Mouse (Mus musculus) midbrain, embryonic 16.5 days (tissue): ENCODE measurements around the gene Lrrc74a. TPM values are rescaled to one million over a fixed set of nuclear protein-coding genes. Genes with fewer than 3 reads are reported as not detected.

ENCODE experiments used
- ATAC-seq: fragments of 200-750 bp; cut with Nextera tagmentation; 2 replicates; pipeline ENCODE4 v1.8.0; 2017; ENCODE audit warnings: moderate TSS enrichment
- H3K27ac ChIP-seq: fragments of 300-500 bp; sonication (generic); 2 replicates; pipeline ENCODE4 v1.5.1; 2014; ENCODE audit warnings: mild to moderate bottlenecking, low read length, mixed read lengths
- H3K27me3 ChIP-seq: fragments of 300-500 bp; sonication (generic); 2 replicates; pipeline ENCODE4 v1.6.1; 2014; ENCODE audit warnings: low read depth, low read length, mixed read lengths; ENCODE audit not compliant: control insufficient read depth, insufficient read depth
- H3K36me3 ChIP-seq: fragments of 300-500 bp; sonication (generic); 2 replicates; pipeline ENCODE4 v1.6.1; 2014; ENCODE audit warnings: mild to moderate bottlenecking, low read length, moderate library complexity, mixed read lengths; ENCODE audit not compliant: control insufficient read depth, insufficient read depth
- H3K4me1 ChIP-seq: fragments of 300-500 bp; sonication (generic); 2 replicates; pipeline ENCODE4 v1.6.1; 2014; ENCODE audit warnings: mild to moderate bottlenecking, low read length, mixed read lengths; ENCODE audit not compliant: control insufficient read depth, insufficient read depth
- H3K4me2 ChIP-seq: fragments of 300-500 bp; sonication (generic); 2 replicates; pipeline ENCODE4 v1.6.1; 2014; ENCODE audit warnings: mild to moderate bottlenecking, low read length, mixed read lengths
- H3K4me3 ChIP-seq: fragments of 300-500 bp; sonication (generic); 2 replicates; pipeline ENCODE4 v1.5.1; 2014; ENCODE audit warnings: low read depth, mild to moderate bottlenecking, low read length, moderate library complexity, mixed read lengths
- H3K9ac ChIP-seq: fragments of 300-500 bp; sonication (generic); 2 replicates; pipeline ENCODE4 v1.6.1; 2014; ENCODE audit warnings: low read depth, low read length, mixed read lengths
- H3K9me3 ChIP-seq: fragments of 300-500 bp; sonication (generic); replicated peaks from 2 replicates; pipeline ENCODE4 v1.6.1; 2014; ENCODE audit warnings: mild to moderate bottlenecking, low read length, mixed read lengths; ENCODE audit not compliant: control insufficient read depth, poor library complexity, severe bottlenecking
- WGBS: fragments of 180-500 bp; shearing (Covaris S2); extraction: QIAGEN DNeasy Blood & Tissue Kit; methylation state at CpG from one replicate; pipeline ENCODE4 v1.1.7; 2014; 5-methylcytosine and 5-hydroxymethylcytosine counted together
- polyA plus RNA-seq: library from polyadenylated mRNA; unstranded; fragments of >200 nt; fragmentation: Nextera tagmentation; extraction: Ambion mirVana; gene quantifications from 2 replicates; pipeline ENCODE4 v1.2.1, GENCODE M21; 2015

Lrrc74a gene
- polyA plus RNA-seq, 1 experiment from 2014 or later: not detected

DNA sequence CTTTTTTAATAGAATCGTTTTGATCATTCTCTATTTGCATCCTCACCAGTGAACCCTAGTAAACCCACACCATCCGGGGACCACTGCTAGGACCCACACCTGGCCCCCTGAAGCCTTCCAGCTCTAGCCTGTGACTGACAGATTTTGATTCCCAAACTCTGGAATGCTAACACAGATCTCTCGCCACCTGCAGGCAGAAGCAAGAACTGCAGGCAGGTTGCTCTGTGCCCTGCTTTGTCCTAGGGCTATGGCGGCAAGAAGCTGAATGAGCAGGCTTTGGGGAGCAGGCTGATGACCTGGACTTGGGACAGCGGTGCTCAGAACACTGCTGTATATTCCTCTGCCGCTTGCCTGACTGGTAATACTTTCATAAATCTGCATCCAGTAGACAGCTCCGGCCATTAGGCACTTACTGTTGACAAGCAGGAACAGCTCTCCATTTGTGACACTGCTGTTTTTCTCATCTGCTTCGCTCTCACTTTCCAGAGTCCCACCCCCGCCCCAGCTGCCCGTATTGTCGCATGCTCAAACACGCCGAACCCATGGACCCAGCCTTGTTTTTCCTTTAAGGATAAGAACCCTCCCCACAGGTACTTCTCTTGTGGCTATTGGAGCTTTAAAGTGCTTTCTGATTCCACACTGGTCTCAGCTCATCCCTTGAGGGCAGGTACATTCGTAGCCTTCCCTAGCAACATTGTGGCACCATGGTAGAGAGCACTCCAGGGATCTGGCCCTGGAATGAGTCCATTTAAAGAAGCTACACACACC lies 64.8 kb downstream of the Lrrc74a start:
- H3K27me3 ChIP-seq: no peaks in the 10 kb centered on the region
- 15% methylated on average over 14 of the region's 14 CpGs for WGBS
- no peaks in the 10 kb centered on the region for H3K36me3 ChIP-seq
- peak overlapping the region; percentile 55 for H3K9ac ChIP-seq
- no peaks in the 10 kb centered on the region for H3K9me3 ChIP-seq
- ATAC-seq: no peak
- peaks cover 54% of the 10 kb centered on the region for H3K4me1 ChIP-seq
- peak overlapping the region; percentile 26; the same call in 1 of the 2 replicates for H3K4me2 ChIP-seq
- H3K27ac ChIP-seq: peak overlapping the region; percentile 87
- H3K4me3 ChIP-seq: no peak overlapping the region

DNA sequence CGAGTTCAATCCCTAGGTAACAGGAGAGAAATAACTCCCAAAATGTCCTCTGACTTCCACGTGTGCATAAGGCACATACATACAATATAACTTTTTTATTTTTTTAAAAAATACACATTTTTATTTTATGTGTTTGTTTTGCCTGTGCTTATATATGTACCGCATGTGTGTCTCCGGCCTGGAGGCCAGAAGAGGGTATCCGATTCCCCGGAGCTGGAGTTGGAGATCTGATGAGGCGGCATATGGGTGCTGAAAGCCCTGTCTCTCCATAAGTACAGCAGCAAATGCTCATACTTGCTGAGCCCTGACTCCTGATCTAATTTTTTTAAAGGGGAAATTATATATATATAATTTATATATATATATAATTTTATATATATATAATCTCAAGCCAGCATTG lies 65.6 kb downstream of the Lrrc74a start:
- no peaks in the 10 kb centered on the region for H3K36me3 ChIP-seq
- 80% methylated on average over 7 of the region's 7 CpGs for WGBS
- no peak for ATAC-seq

DNA sequence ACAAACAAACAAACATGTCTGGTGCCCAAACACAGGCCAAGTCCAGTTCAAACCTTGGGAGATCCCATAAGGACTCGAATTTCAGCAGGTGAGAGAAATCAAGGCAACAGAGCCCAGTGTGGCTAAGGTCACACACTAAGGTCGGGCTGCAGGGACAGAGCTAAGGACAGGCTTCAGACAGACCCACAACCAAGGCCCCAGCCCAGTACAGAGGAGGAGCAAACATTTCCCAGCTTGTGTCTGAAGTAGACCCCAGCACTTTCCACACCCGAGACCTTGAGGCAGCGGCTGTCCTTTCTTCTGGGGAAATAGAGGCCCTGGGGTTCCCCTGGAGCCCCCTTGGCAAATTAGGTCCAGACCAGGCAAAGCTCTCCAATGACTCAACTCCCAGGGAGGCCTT lies 66.2 kb downstream of the Lrrc74a start:
- Histone ChIP-seq H3K4me1 (peaks cover 68% of the 10 kb centered on the region), H3K9ac (peak overlapping the region; percentile 64; the same call in 1 of the 2 replicates), H3K4me3 (no peak overlapping the region), H3K27me3 (no peaks in the 10 kb centered on the region), H3K36me3 (no peaks in the 10 kb centered on the region), H3K9me3 (no peaks in the 10 kb centered on the region), H3K27ac (peak overlapping the region; percentile 99), H3K4me2 (no peak overlapping the region)
- whole genome bisulfite sequencing: 18% methylated on average over 4 of the region's 4 CpGs
- no peak for ATAC-seq

More for the DNA sequence above, 65.6 kb downstream of the Lrrc74a start:
- H3K9me3 ChIP-seq: no peaks in the 10 kb centered on the region
- no peaks in the 10 kb centered on the region for H3K27me3 ChIP-seq
- H3K9ac ChIP-seq: no peak overlapping the region
- peak overlapping the region; percentile 87 for H3K27ac ChIP-seq
- no peak overlapping the region for H3K4me2 ChIP-seq
- peaks cover 63% of the 10 kb centered on the region for H3K4me1 ChIP-seq
- no peak overlapping the region for H3K4me3 ChIP-seq

DNA sequence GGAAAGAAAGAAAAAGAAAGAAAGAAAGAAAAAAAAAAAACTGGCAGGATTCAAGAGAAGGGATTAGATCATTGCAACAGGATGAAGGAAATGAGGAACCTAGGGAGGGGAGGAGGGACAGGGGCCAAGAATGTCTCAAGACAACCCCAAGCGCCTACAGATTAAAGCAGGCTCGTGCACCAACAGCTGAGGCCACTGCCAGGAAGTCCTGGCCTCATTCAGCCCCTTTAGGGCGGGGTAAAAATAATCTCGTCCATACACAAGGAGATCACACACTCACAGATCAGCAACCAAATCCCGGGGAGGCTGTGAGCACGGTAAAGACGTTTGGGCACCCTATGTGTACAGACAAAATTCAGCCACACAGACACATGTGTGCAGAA lies 66.6 kb downstream of the Lrrc74a start:
- WGBS: 1% methylated on average over 7 of the region's 7 CpGs
- Histone ChIP-seq H3K9ac (peak overlapping the region; percentile 64), H3K4me1 (peaks cover 72% of the 10 kb centered on the region), H3K27ac (peak overlapping the region; percentile 99), H3K36me3 (no peaks in the 10 kb centered on the region), H3K9me3 (no peaks in the 10 kb centered on the region), H3K4me2 (peak overlapping the region; percentile 39), H3K27me3 (no peaks in the 10 kb centered on the region), H3K4me3 (no peak overlapping the region)
- ATAC-seq: peak; percentile 12

DNA sequence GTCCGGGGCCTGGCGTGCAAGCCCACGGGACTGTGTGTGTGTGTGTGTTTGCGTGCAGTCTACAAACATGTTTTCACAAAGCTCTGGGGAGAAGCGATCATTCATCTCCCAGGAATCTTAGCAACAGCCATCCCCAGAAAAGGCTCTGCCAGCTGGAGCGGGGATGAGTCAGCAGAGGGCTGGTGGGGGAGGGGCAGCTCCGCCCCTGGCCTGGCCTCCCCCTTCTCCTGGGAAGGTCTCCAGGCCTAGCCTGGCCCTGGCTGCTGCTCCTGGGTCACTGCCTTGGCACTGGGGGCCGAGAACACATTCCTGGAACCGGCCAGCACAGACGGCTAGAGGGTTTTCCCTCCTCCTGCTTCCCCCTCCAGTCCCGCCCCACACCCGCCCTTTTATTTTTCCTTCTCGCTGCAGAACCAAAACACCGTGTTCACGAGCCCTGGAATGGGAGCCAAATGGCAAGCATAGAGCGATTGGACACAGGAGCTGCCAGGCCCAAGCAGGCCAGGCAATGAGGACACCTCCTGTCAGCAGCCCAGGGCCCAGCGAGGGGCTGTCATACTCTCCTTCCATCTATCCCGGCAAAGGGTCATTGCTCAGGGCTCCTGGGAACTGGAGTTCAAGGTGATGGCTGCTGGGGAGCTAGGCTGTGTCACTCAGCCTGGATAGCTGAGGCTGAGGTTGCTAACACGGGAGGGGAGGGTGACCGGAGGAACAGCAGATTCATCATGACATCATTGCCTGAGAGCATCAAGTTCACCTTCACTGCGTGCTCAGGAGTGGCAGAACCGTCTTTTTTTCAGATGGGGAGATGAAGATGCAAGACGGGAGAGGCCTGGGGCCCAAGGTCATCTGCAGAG lies 67.2 kb downstream of the Lrrc74a start:
- Histone ChIP-seq H3K27me3 (no peaks in the 10 kb centered on the region), H3K36me3 (no peaks in the 10 kb centered on the region), H3K4me3 (no peak overlapping the region), H3K4me1 (peaks cover 76% of the 10 kb centered on the region), H3K27ac (peak overlapping the region; percentile 99), H3K9ac (peak overlapping the region; percentile 64), H3K4me2 (peak overlapping the region; percentile 39), H3K9me3 (no peaks in the 10 kb centered on the region)
- under 1% methylated on average over 23 of the region's 23 CpGs for WGBS
- ATAC-seq: peak; percentile 68

DNA sequence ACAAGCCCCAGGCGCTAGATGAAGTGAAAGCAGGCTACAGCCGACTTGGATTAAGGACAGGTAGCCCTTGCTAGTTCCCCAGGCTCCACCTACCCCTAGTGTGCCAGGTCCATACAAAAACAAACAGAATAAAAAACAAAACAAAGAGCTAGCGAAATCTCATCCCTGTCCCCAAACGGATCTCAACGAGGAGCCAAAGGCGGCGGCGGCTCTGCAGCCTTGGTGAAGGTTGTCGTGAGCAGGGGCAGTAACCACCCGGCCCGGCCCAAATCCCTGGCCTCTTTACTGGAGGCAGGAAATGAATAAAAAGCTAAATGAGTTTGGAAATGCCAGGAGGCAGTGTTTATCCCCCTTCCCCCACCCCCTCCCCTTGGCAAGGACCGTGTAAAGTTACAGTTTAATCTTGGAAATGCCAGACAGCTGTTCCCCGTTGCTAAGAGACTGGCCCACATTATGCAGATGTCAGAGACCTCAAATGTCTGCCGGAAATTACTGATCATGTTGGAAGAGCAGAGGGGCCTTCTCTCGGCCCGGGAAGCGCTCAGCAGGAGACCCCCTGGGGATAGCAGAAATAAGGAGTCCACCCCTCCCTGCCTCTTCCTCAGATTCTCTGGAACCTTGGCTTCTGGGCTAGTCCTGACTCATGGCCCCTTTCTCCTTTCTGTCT lies 68.0 kb downstream of the Lrrc74a start:
- ATAC-seq: peak; percentile 17; the same call in 1 of the 2 replicates
- Histone ChIP-seq H3K9ac (peak overlapping the region; percentile 64), H3K4me1 (peaks cover 84% of the 10 kb centered on the region), H3K4me2 (peak overlapping the region; percentile 39), H3K9me3 (no peaks in the 10 kb centered on the region), H3K4me3 (no peak overlapping the region), H3K36me3 (no peaks in the 10 kb centered on the region), H3K27ac (peak overlapping the region; percentile 99), H3K27me3 (no peaks in the 10 kb centered on the region)
- 1% methylated on average over 17 of the region's 17 CpGs for WGBS

DNA sequence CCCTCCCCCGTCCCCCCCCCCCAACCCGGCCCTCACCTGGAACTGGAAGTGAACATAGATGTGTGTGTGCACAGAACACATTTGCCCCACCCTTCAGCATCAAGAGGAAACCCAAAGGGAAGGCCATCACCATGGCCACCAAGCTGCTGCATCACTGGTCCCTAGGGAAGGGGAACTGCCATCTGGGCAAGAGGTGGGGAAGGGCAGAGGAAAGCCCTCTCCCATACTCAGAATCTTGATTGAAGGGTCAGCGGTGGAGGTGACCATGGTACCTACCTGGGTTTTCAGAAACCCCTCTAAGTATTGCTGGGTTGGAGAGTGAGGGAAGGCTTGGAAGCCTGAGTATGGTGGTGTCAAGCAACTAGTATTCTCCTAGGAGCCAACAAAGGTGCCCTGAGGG lies 68.7 kb downstream of the Lrrc74a start:
- no peaks in the 10 kb centered on the region for H3K9me3 ChIP-seq
- H3K27ac ChIP-seq: peak overlapping the region; percentile 99
- no peak overlapping the region for H3K9ac ChIP-seq
- no peak overlapping the region for H3K4me2 ChIP-seq
- no peak for ATAC-seq
- 90% methylated on average over 2 of the region's 3 CpGs for WGBS
- H3K4me3 ChIP-seq: no peak overlapping the region
- no peaks in the 10 kb centered on the region for H3K36me3 ChIP-seq
- no peaks in the 10 kb centered on the region for H3K27me3 ChIP-seq
- peaks cover 90% of the 10 kb centered on the region for H3K4me1 ChIP-seq

DNA sequence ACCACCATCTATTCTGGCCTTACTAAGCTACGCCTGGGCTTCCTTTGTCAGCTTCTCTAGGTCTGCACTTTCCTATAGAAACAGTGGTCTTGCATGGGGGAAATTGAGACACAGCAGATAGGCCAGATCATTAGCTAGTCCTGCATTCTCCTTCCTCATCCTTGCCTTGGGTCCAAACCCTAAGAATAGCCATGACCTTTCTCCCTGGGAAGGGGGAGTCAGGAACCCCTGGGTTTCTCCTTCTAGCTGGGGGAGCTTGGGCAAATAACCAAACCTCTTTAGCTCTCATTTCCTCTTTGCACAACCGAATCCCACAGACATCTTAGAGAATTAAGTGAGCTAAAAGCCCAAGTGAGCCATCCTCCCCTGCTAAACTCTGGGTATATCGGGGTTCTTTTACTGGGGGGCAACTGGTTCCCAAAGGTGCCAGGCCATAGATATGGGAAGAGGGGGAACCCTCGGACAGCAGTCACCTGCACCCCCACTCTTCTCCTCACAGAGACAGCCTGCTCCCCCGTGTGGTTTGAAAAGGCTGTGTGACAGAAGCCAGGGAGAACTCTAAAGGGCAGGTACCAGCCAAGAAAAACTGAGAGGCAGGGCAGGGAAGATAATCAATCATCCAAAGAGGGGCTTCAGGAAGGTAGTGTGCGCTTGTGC lies 69.6 kb downstream of the Lrrc74a start:
- no peaks in the 10 kb centered on the region for H3K36me3 ChIP-seq
- H3K4me1 ChIP-seq: peaks cover 97% of the 10 kb centered on the region
- no peak for ATAC-seq
- H3K4me2 ChIP-seq: no peak overlapping the region
- no peaks in the 10 kb centered on the region for H3K27me3 ChIP-seq
- WGBS: 47% methylated on average over 6 of the region's 6 CpGs
- H3K4me3 ChIP-seq: no peak overlapping the region
- no peaks in the 10 kb centered on the region for H3K9me3 ChIP-seq
- H3K9ac ChIP-seq: no peak overlapping the region
- H3K27ac ChIP-seq: peak overlapping the region; percentile 99
